Mouse (Mus musculus): ENCODE measurements at regions not wholly inside any gene's neighbourhood (a gene's known extent, or its start where the extent isn't known, plus 50 kb on each side); places are given as distances from the start of the nearest gene placed in this dataset.

DNA sequence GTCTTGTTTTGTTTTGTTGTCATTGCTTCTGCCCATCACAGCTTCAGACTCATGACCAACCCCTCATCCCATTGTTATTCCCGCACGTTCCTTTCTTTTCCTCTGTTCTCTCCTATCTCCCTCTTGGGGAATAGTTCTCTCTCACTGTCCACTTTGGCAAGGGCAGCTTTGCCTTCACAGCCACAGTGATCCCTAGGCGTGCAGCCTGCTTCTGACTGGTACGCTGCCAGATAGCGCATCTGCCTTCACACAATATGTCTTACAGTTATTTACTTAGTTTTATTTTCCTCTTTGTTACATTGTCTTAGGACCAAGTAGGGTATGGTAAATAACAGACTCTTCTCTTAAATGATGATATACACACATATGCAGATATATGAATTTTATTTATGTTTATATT is 122.9 kb downstream of the Sem1 start:
- 78% methylated on average over 5 of the region's 5 CpGs for WGBS
- Histone ChIP-seq H3K4me1 (replicated peaks) (no peaks in the 10 kb centered on the region), H3K9ac (no peak overlapping the region), H3K9me3 (replicated peaks) (no peaks in the 10 kb centered on the region), H3K4me3 (no peak overlapping the region), H3K27ac (no peak overlapping the region), H3K27me3 (no peaks in the 10 kb centered on the region), H3K36me3 (no peaks in the 10 kb centered on the region), H3K4me2 (no peak overlapping the region)
- ATAC-seq (replicated peaks; ENCODE audit: insufficient number of reproducible peaks, insufficient read depth, low FRiP score, low read depth): no peak

DNA sequence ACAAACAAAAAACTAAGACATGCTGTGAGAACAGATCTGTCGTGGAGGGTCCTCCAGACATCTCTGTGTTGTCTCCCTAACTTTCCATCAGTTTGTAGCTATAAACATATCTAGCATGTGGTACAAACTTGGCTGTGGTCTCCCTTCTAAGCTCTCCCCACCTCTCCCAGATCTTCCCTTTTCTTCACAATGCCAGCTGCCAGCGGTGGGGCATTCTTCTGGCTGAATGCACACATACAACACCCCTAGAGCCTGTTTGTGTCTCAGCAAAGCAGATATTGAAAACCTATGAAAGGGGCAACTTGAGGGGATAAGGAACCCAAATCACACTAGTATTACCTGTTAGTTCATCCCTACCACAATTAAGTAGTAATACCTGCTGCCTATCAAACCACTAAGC is 124.1 kb downstream of the Sem1 start:
- Histone ChIP-seq H3K9me3 (replicated peaks) (no peaks in the 10 kb centered on the region), H3K36me3 (no peaks in the 10 kb centered on the region), H3K4me3 (no peak overlapping the region), H3K9ac (no peak overlapping the region), H3K27ac (no peak overlapping the region), H3K4me1 (replicated peaks) (no peaks in the 10 kb centered on the region), H3K4me2 (no peak overlapping the region), H3K27me3 (no peaks in the 10 kb centered on the region)
- 86% methylated on average over 2 of the region's 2 CpGs for WGBS
- ATAC-seq (replicated peaks; ENCODE audit: insufficient number of reproducible peaks, insufficient read depth, low FRiP score, low read depth): no peak

DNA sequence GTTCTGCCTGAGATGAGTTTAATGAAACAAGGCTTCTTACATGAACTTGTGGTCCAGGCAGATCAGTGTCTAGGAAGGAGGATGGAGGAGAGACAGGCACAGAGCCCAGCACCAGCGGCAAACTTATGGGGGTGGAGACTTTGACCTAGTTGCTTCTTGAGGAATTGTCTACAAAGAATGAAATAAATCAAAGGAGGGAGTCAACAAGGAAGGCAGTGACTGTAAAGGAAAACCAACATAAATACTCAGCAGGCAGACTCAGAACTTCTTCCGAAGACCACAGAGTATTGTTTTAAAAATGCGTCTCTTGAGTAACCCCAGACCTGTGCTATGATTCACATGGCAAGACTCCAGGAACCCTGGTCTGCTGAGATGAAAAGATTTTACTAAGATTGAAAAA is 143.6 kb downstream of the Sem1 start:
- 58% methylated on average over 3 of the region's 3 CpGs for WGBS
- Histone ChIP-seq H3K4me2 (no peak overlapping the region), H3K9ac (no peak overlapping the region), H3K27me3 (no peaks in the 10 kb centered on the region), H3K4me1 (replicated peaks) (no peaks in the 10 kb centered on the region), H3K9me3 (replicated peaks) (no peaks in the 10 kb centered on the region), H3K27ac (no peak overlapping the region), H3K4me3 (no peak overlapping the region), H3K36me3 (no peaks in the 10 kb centered on the region)
- ATAC-seq (replicated peaks; ENCODE audit: insufficient number of reproducible peaks, insufficient read depth, low FRiP score, low read depth): no peak

DNA sequence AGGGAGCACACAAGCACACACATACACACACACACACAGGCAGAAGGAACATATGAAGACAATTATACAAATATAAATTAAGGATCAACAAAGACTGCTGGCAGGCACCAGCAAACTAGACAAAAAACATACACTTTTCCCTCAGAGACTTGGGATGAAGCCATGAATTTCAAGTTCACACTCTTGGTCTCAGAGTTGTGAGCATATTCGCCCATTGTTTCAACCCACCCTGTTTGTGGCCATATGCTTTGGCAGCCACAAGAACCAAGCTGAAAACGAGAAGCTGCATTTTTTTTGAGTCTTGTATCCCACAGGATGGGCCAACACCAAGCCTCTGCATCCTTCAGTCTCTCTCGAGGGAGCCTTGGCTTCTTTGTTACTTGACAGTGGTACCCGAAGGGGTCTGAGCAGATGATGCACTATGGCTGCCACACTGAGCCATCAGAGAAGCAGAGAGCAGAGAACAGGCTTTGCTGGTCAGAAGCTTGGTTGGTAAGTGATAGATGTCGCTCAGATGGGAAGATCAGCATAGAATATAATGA is 144.1 kb downstream of the Sem1 start:
- no peak overlapping the region for H3K4me3 ChIP-seq
- H3K36me3 ChIP-seq: no peaks in the 10 kb centered on the region
- no peaks in the 10 kb centered on the region for H3K4me1 ChIP-seq (replicated peaks)
- no peak for ATAC-seq (replicated peaks; ENCODE audit: insufficient number of reproducible peaks, insufficient read depth, low FRiP score, low read depth)
- no peak overlapping the region for H3K4me2 ChIP-seq
- no peaks in the 10 kb centered on the region for H3K27me3 ChIP-seq
- whole genome bisulfite sequencing: 65% methylated on average over 5 of the region's 5 CpGs
- no peak overlapping the region for H3K27ac ChIP-seq
- H3K9ac ChIP-seq: no peak overlapping the region
- no peaks in the 10 kb centered on the region for H3K9me3 ChIP-seq (replicated peaks)

DNA sequence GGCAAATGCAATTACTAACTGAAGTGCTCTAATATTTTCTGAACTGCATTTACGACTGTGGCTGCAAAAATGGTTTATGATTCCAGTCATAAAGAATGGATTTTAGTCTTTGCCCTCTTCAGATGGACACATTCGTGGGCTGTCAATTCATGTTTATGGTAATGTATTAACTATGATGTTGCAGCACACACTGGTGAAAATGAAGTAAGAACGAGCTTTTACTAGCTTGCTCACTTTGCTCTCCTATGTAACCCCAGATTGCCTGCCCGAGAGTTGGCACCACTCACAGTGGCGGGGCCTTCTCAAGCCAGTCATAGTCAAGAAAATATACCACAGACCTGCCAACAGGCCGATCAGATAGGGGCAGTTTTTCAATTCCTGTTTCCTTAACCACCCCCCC is 145.3 kb downstream of the Sem1 start:
- Histone ChIP-seq H3K9me3 (replicated peaks) (no peaks in the 10 kb centered on the region), H3K4me2 (no peak overlapping the region), H3K4me3 (no peak overlapping the region), H3K27ac (no peak overlapping the region), H3K36me3 (no peaks in the 10 kb centered on the region), H3K4me1 (replicated peaks) (no peaks in the 10 kb centered on the region), H3K9ac (no peak overlapping the region), H3K27me3 (no peaks in the 10 kb centered on the region)
- no peak for ATAC-seq (replicated peaks; ENCODE audit: insufficient number of reproducible peaks, insufficient read depth, low FRiP score, low read depth)
- WGBS: 70% methylated on average over 6 of the region's 6 CpGs

DNA sequence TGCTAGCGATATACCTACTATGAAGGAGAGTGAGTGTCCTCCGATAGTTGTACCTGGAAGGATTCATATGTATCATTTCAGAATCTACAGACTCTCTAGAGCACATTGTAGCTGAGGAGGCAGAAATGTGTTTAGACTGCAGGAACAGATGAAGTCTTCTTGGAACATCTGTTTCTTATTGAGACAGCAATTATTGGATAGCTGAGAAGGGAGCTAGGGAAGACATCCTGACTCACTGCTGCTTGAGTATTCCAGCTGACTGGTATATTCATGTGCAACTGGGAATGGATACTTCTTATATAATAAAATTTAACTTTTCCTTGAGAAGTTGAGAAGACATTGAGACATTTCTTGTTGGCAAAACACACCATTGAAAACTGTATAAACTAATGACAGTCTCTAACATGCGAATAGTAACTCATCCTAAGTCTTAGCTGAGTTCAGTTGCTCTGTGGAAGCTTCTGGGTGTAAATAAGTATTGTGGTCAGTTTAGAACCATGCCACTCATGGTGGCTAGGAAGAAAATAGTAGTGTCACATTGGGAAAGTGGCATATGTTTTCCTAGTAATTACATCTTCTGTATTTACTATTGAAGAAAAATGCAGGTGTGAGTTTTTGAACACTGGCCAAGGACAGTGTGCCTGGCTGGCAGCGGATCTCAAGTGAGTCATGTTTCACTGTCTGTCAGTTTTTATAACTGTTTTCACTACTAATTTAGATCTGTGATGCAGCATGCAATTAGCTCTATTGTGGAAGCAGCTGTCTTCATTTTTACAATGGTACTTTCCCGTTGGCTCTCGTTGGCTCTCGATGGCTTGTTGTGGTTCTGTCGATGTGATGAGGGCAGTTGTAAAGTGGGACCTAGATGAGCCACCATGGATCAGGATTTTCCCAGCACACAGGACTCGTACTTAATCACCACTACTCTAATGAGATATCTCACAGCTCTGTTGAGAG is 163.5 kb downstream of the Sem1 start:
- no peaks in the 10 kb centered on the region for H3K4me1 ChIP-seq (replicated peaks)
- H3K27ac ChIP-seq: no peak overlapping the region
- WGBS: 85% methylated on average over 9 of the region's 9 CpGs

DNA sequence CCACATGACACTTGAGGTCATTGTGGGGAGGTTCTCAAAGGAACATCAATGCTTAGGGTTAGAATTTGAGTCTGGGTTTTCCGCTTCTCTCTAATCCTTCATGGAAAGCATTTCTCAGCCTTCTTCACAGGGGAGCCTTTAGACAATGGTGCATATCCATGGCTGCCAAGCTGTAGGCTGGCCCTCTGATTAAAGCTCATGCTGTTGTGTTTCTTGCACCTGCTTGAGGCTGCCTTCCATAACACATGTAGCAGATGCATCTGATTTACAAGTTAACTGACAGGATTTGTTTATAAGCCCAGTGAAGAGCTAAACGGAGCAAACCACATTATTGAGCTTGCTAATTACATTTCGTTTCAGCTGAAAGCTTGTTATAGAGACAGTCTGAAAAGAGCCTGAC is 180.5 kb downstream of the Sem1 start:
- no peaks in the 10 kb centered on the region for H3K4me1 ChIP-seq (replicated peaks)
- no peaks in the 10 kb centered on the region for H3K36me3 ChIP-seq
- no peak overlapping the region for H3K4me2 ChIP-seq
- WGBS: 79% methylated on average over 3 of the region's 3 CpGs
- no peak overlapping the region for H3K9ac ChIP-seq
- H3K27me3 ChIP-seq: no peaks in the 10 kb centered on the region
- no peak overlapping the region for H3K27ac ChIP-seq
- no peak overlapping the region for H3K4me3 ChIP-seq
- ATAC-seq (replicated peaks; ENCODE audit: insufficient number of reproducible peaks, insufficient read depth, low FRiP score, low read depth): no peak
- H3K9me3 ChIP-seq (replicated peaks): no peaks in the 10 kb centered on the region

More for the DNA sequence above, 163.5 kb downstream of the Sem1 start:
- Histone ChIP-seq H3K4me3 (no peak overlapping the region), H3K36me3 (no peaks in the 10 kb centered on the region), H3K27me3 (no peaks in the 10 kb centered on the region), H3K4me2 (no peak overlapping the region), H3K9ac (no peak overlapping the region), H3K9me3 (replicated peaks) (no peaks in the 10 kb centered on the region)
- no peak for ATAC-seq (replicated peaks; ENCODE audit: insufficient number of reproducible peaks, insufficient read depth, low FRiP score, low read depth)

DNA sequence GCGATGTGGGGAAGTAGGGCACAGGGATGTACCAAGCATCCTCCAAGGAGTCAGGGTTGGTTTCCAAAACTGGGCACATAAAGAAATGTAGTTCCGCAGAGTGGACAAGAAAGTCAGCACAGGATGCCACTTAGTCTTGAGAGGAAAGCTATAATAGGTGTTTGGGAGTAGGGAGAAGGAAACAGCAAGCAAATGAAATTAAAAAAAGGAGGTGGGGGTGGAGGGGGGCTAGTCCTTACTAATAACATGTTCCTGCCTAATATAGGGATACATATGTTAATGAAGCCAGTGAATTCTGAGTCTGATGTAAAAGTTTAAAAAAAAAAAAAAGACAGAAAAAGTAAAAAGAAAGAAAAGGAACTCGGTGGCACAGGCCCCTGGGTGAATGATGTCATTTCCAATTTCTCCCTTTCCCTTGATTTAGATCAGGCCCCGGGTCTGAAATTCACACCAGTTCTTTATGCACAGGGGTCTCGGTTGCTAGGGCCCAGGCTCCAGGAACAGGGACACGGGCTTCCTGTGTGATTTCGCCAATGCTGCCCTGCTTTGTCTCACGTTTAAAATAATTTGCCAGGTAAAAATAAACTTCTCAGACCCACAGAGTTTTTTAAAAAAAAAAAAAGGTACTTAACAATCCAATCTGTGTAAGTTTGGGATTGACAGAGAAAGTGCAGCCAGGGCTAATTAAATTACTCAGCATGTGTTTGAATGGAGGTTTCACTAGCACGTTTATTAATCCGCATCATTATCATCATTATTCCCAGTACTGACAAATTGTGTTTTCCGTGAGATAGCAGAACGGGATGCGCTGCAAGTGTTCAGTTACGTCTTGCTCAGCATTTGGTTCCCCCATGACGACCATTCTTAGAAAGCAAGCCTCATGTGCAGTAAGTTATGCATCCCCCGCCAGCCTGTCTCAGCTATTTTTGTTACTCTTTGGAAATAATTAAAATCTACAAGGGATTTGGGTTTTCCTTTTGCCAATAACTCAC is 172.8 kb upstream of the Slc25a13 start:
- ATAC-seq (replicated peaks; ENCODE audit: insufficient number of reproducible peaks, insufficient read depth, low FRiP score, low read depth): no peak
- Histone ChIP-seq H3K27ac (no peak overlapping the region), H3K4me3 (no peak overlapping the region), H3K36me3 (no peaks in the 10 kb centered on the region), H3K9ac (no peak overlapping the region), H3K4me2 (no peak overlapping the region), H3K9me3 (replicated peaks) (no peaks in the 10 kb centered on the region), H3K4me1 (replicated peaks) (no peaks in the 10 kb centered on the region), H3K27me3 (no peaks in the 10 kb centered on the region)
- WGBS: 71% methylated on average over 16 of the region's 16 CpGs

DNA sequence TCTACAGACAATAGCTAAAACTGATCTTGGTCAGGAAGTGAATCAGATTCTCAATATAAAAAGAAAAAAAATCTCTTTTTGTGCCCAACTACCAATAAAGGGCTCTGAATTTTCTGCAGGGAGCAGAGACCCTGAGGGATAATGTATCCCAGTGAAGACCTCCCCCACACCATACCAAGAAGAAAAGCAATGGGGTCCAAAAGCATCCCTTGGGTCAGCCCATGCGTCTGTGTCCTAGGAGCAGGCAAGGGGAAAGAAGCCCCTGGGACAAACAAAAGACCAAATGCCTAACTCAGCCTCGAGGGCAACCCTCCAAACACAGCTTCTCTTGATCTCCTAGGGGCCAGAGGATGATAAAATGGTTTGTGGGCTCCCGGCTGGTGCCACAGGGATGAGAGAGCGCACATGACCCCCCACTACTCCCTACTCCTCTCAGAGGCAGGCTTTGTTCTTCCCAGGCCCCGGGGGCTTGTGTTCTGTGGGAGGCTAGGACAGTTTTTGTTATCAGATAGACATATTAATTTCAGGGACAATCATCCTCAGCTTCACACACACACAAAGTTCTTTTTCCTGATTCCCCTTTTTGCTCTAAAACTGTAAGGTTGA is 172.0 kb upstream of the Slc25a13 start:
- WGBS: 55% methylated on average over 5 of the region's 5 CpGs
- no peaks in the 10 kb centered on the region for H3K9me3 ChIP-seq (replicated peaks)
- ATAC-seq (replicated peaks; ENCODE audit: insufficient number of reproducible peaks, insufficient read depth, low FRiP score, low read depth): no peak
- H3K27me3 ChIP-seq: no peaks in the 10 kb centered on the region
- no peak overlapping the region for H3K4me2 ChIP-seq
- no peak overlapping the region for H3K27ac ChIP-seq
- no peaks in the 10 kb centered on the region for H3K4me1 ChIP-seq (replicated peaks)
- no peak overlapping the region for H3K9ac ChIP-seq
- H3K36me3 ChIP-seq: no peaks in the 10 kb centered on the region
- no peak overlapping the region for H3K4me3 ChIP-seq

DNA sequence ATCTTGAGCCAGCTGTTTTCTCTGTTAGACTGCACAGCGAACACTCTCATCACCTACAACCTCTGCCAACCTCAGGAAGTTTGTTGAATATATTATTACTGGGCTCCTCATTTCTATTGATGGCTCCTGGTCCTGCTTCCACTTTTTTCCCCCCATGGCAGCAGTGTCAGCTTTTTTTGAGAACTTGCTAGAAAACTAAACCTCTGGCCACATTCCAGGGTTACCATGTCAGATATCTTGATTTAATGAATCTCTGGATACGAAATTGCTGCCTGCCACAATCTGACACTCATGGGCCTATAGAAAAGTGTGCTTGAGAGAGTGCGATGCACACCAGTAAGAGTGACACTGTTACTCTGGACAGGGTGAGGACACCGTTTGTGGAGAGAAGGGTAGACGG is 170.6 kb upstream of the Slc25a13 start:
- no peaks in the 10 kb centered on the region for H3K4me1 ChIP-seq (replicated peaks)
- no peak overlapping the region for H3K4me3 ChIP-seq
- H3K27ac ChIP-seq: no peak overlapping the region
- no peak for ATAC-seq (replicated peaks; ENCODE audit: insufficient number of reproducible peaks, insufficient read depth, low FRiP score, low read depth)
- no peaks in the 10 kb centered on the region for H3K9me3 ChIP-seq (replicated peaks)
- H3K36me3 ChIP-seq: no peaks in the 10 kb centered on the region
- H3K27me3 ChIP-seq: no peaks in the 10 kb centered on the region
- no peak overlapping the region for H3K4me2 ChIP-seq
- no peak overlapping the region for H3K9ac ChIP-seq
- 77% methylated on average over 5 of the region's 5 CpGs for WGBS

DNA sequence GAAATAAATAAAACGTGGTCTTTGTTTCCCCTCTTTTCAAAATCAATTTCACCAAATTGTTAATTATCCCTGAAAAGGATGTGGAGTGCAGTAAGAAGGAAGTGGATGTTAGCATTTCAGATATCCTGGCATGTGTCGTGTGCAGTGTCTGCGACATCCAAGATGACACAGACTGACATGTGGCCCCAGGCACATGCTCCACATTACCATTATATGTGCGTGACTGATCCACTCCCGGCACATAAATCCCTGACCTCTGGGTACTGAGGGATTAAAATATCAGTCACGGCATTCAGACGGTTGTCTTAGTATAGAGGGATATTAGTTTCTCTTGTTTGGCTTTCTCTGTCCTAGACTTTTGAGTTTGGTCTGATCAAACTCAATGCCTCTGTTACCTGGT is 168.0 kb upstream of the Slc25a13 start:
- Histone ChIP-seq H3K4me3 (no peak overlapping the region), H3K27ac (no peak overlapping the region), H3K4me2 (no peak overlapping the region), H3K27me3 (no peaks in the 10 kb centered on the region), H3K4me1 (replicated peaks) (no peaks in the 10 kb centered on the region), H3K36me3 (no peaks in the 10 kb centered on the region), H3K9ac (no peak overlapping the region), H3K9me3 (replicated peaks) (no peaks in the 10 kb centered on the region)
- ATAC-seq (replicated peaks; ENCODE audit: insufficient number of reproducible peaks, insufficient read depth, low FRiP score, low read depth): no peak
- WGBS: 79% methylated on average over 7 of the region's 7 CpGs

Data from heart, embryonic 15.5 days (tissue).